Mouse (Mus musculus) MEL-GATA-1-ER (cell line): ENCODE data around the gene Apmap.
"Not testable (repeated sequence)": the region's sequence is repeated elsewhere in the genome, so short reads cannot be mapped to it uniquely, and the experiment has no call there.

Source experiments
- DNase-seq: peaks from one replicate; pipeline ENCODE4 v3.0.0-alpha.2; 2012; ENCODE audit warnings: low read depth; ENCODE audit errors: extremely low read depth

Apmap gene

GRCm38 (mm10) chr2:150623957-150624356 is 15.6 kb upstream of the Apmap start:
- no peak for DNase-seq

- DNase-seq = no peak
Observed at GRCm38 (mm10) chr2:150621698-150622097, 13.3 kb upstream of the Apmap start.

DNA sequence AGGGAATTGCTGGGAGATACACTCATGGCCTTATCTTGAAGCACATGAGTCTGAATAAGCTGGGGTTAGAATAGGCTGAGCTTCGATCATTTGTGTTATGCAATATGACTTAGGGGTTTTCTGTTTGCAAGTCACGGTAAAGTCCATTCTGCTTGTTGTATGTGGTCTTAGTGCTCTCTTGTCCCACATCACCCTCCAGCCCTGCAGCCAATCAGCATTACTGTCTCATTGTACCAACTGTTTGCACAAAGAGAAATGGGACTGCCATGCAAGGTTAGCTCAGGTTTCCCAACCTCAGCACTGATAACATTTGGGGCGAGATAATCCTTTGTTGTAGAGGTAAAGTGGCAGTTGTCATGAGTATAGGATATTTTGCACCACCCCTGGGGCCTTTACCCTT is 1.7 kb upstream of the Apmap start:
- no peak for DNase-seq

- DNase-seq = peak; percentile 68
Observed at GRCm38 (mm10) chr2:150608872-150609560, 649 bp upstream of the Apmap start.

DNA sequence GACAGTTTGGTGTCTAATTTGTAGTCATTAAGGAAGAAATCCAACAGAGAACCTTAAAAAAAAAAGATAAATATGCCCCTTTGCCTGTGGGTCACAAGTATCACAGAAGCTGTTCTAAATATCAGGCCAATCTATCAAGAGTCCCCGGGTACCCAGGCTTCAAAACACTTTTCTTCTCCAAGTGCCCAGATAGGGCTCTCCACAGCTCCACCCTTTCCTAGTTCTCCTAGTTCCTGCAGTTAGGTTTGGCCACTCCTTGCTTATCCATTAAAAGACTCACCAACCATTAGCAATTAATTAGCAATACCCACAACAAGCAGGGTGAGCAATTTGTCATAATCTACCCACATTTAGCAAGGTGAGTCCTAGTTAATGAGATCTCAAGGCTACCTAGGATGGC is 1.3 kb downstream of the Apmap start:
- DNase-seq = no peak

DNA sequence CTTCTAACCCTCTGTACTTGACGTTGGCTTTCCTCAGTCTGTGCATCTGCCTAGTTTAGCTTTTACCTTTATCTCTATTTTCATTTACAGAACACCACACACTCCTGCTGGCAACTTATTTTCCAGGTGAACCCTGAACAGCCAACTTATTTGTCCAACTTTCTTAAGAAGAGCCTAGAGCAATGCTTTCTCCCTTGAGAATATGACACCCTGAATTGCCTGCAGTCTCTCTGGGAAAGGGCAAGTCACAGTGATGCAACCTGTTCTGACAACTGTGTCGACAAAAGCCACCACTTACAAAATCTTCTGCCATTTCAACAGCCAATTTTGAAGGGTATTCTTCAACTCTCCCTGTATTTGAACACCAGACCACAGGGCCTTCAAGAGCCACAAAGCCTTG is 3.6 kb downstream of the Apmap start:
- no peak for DNase-seq

DNA sequence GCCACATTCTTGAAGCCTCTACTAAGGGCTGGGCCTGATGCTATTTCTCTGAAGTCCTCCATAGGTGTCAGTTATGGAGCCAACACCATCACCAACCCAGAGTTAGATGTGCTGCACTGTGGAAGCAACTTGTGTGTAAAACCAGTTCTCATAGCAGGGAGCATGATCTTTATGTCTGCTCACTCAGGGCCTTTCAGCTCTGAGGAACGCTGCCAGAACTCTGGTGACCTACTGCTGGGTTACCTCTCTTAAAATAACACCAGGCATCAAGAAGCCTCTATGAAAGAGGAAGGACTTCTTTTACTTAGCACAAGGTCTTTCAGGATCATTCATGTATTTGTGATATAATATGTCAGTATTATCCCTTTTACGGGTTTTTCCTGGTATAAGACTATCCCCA is 6.2 kb downstream of the Apmap start:
- DNase-seq = no peak

DNA sequence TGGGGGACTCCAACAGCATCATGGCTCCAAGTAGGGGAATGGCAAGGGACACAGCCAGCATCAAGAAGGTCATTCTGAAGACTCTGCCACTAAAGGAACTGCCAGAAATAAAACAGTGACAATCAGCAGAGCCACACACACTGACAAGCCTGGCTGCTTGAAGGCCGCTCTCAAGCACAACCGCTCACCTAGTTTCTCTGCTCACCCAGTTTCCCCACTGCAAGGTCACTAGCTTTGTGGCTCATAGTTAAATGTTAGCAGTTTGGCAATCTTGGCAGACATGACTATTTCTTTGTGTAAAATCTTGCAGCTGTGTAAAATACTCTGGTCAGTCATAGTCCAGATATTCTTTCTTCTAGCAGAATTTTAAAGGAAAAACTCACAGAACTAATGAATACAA is 8.1 kb downstream of the Apmap start:
- DNase-seq = no peak

DNA sequence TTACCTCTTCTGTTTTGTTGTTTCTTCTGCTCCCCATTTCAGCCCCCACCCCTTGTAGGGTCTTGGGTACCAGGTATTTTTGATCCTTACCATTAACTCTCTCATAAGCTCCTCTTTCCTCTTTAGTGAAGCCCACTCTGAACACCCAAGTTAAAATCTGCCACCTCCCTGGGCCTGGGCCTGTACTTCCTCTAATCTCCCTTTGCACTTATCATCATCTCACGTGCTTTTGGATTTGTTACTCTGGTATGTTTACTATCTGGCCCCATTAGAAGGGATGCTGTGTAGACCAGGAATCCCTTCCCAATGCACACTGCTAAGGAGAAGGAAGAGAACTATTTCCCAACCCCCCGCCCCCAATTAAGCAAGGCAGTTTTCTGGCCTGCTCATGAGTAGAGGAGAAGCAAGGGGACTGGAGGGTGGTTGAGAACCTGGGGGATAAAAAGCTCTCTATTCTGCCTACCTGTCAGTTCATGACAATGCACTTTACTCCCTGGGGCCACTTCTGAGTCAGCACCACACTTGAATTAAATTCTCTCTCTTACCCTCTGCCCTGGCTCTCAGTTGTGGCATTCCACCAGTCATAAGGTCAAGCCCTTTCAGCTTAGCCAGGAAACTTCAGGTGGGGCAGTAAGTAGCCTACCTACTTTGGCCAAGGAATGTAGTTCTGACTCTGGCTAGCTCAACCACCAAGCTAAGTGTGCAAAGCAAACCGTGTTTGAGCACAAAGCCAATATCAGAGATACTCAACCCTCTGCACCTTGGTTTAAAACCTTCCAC is 12.8 kb downstream of the Apmap start:
- no peak for DNase-seq

GRCm38 (mm10) chr2:150589076-150589475 is 19.3 kb downstream of the Apmap start:
- no peak for DNase-seq

- DNase-seq = no peak
Observed at GRCm38 (mm10) chr2:150579628-150580027, 28.7 kb downstream of the Apmap start.

GRCm38 (mm10) chr2:150578603-150579002 is 29.8 kb downstream of the Apmap start:
- no peak for DNase-seq

DNA sequence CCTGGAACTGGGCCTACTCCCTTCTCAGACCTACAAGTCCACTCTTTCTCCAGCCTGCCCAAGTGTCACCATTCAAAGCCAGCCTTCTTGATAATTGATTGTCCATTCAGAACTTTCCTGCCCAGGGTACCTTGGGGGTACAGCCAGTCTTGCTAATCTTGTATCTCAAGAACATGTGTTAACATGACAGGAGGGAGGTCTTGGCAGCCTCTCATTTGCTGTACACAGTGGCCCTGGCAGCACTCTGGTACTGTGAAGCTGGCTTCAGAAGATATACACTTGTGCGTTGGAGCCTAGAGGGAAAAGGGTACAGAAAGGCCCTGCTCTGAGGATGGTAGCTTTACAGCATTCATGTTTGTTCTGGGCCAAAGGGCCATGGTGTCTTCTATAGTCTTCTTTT is 32.1 kb downstream of the Apmap start:
- DNase-seq = no peak

DNA sequence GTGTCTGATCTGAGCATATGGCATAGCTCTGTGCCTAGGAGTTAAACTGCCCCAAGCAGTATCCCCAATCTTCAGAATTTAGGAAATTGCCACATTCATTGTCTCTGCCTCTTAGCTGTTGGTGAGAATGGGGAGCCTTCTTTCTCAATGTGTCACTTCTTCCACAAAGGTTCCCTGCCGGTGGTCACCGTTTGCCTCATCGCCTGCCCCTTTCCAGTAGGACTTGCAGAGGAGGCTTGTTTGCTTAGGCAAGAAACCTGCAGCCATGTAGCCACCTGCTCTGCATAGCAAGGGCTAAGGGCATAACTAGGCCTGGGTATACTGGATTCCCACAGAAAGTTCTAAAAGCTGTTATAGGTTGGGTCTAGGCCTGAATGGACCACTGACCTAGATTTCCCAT is 35.9 kb downstream of the Apmap start:
- no peak for DNase-seq

- DNase-seq = no peak
Observed at GRCm38 (mm10) chr2:150570761-150571160, 37.6 kb downstream of the Apmap start.

GRCm38 (mm10) chr2:150569847-150570590 is 38.3 kb downstream of the Apmap start, which contains the start of gene Cst7:
TSS of gene Cst7 (plus strand) at chr2:150570415.
- DNase-seq = peak; percentile 53

DNA sequence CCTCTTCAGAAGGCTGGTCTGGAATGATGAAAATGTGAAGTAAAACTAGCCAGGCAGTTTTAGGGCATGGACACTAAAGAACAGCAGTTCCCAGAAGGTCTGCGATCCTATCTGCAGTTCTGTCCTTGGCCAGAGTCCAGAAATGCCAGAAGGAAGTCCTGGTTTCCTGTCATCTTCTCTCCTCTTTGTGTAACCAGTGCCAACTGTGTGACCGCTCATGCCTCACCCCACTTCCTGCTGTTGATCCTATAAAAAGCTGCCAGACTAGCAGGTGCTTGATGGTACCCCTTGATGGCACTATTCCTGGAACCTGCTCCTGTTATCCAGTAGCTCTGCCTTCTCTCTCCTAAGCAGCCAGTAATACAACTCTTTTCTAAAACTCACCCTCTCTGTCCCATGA is 41.3 kb downstream of the Apmap start:
- DNase-seq = no peak

GRCm38 (mm10) chr2:150558568-150558967 is 49.8 kb downstream of the Apmap start:
- DNase-seq = no peak

- not testable (repeated sequence) for DNase-seq
Observed at GRCm38 (mm10) chr2:150549576-150549975, 58.8 kb downstream of the Apmap start.
